ENCODE assay signal across 8 mouse cellular contexts in the genomic region with DNA sequence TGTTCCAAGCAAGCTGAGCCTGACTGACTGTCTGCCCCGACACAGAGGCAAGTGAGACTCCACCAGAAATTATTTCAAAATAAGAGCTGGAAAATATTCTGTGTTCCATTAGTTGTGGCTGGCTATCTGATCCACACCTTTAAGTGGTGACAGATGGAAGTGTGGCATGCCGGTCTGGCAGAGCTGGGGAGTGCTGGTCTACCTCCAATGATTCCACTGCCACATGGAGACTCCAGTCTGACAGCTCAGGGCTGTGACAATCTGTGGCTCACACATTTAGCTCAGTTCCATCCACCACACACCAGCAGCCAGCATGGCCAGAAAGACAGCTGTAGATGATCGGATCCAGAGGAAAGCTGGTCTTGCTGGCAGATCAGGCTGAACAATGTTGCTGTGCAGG.
DNase-seq lines count a peak whose midpoint lies in the region; ATAC-seq lines count a peak whose summit lies in the region.

No protein-coding gene starts in this region.

- WGBS in heart, embryonic 11.5 days (ENCODE audit: insufficient replicate concordance): 31% methylated on average over 3 of the region's 3 CpGs

- peak; percentile 87 for ATAC-seq in heart, embryonic 11.5 days (replicated peaks; ENCODE audit: insufficient number of reproducible peaks, low FRiP score, low TSS enrichment)

- DNase-seq in adrenal gland, postnatal 14 days: peak; percentile 12
- no peak for DNase-seq in adrenal gland, adult 18-20 months (ENCODE audit: low spot score in 2 of 2)
- DNase-seq in cerebellum, adult 9-10 months: peak; percentile 92
- DNase-seq in left cerebral cortex, postnatal 14 days (ENCODE audit: low spot score in 2 of 2): peak; percentile 38 to 65
- DNase-seq in c-Kit-positive CD71-positive TER-119-positive erythroid progenitor cells, embryonic 14.5 days (ENCODE audit: low spot score): no peak
- DNase-seq in kidney, adult 8-10 months: no peak
- DNase-seq in kidney, postnatal 36 days: no peak

- no peaks in the 10 kb centered on the region for H3K27me3 ChIP-seq in heart, embryonic 11.5 days (ENCODE audit: control insufficient read depth, insufficient read depth, low read length)

- H3K4me1 ChIP-seq in heart, embryonic 11.5 days (ENCODE audit: control insufficient read depth, insufficient read depth, low read length): peaks cover 14% of the 10 kb centered on the region

- no peak overlapping the region for H3K9ac ChIP-seq in heart, embryonic 11.5 days (ENCODE audit: low read depth, low read length)

- intact Hi-C loops in left cerebral cortex, postnatal 14 days (cut with DNase I): no loop called here

- no peaks in the 10 kb centered on the region for H3K9me3 ChIP-seq in heart, embryonic 11.5 days (replicated peaks; ENCODE audit: control insufficient read depth, low read length)

- H3K36me3 ChIP-seq in heart, embryonic 11.5 days (ENCODE audit: control insufficient read depth, insufficient read depth, low read length): no peaks in the 10 kb centered on the region

- H3K4me2 ChIP-seq in heart, embryonic 11.5 days: peak overlapping the region; percentile 47

- H3K27ac ChIP-seq in heart, embryonic 11.5 days (ENCODE audit: low read depth, low read length): peak overlapping the region; percentile 57

- H3K4me3 ChIP-seq in heart, embryonic 11.5 days (ENCODE audit: low read depth, low read length): peak overlapping the region; percentile 3; the same call in 1 of the 2 replicates

Comparison
In these comparisons a context has a peak if more than half of its experiments do, and no peak if none do; other contexts are left out.
1. DNase-seq: peak in adrenal gland, postnatal 14 days (single experiment), cerebellum, adult 9-10 months (single experiment) and left cerebral cortex, postnatal 14 days (2 of 2); none in adrenal gland, adult 18-20 months (0 of 2), c-Kit-positive CD71-positive TER-119-positive erythroid progenitor cells, embryonic 14.5 days (single experiment), kidney, adult 8-10 months (0 of 2) and kidney, postnatal 36 days (0 of 2).